Mouse (Mus musculus) C2C12 (cell line): Measurements from ENCODE around the gene Mrpl43. TPM values are rescaled to one million over a fixed set of nuclear protein-coding genes. Genes with fewer than 3 reads are reported as not detected.

Experiments
- H3K27me3 ChIP-seq: one replicate; pipeline ENCODE4 v1.6.1; 2011; ENCODE audit not compliant: control insufficient read depth, insufficient read depth, insufficient read length
- H3K36me3 ChIP-seq: one replicate; pipeline ENCODE4 v1.6.1; 2011; ENCODE audit not compliant: control insufficient read depth, insufficient read depth
- H3K4me3 ChIP-seq: one replicate; pipeline ENCODE4 v1.5.1; 2011; ENCODE audit warnings: mild to moderate bottlenecking, control low read depth; ENCODE audit not compliant: poor library complexity, insufficient read depth, severe bottlenecking
- H3K79me2 ChIP-seq: one replicate; pipeline ENCODE4 v1.6.1; 2011; ENCODE audit not compliant: control insufficient read depth, insufficient read depth
- H3K79me3 ChIP-seq: one replicate; pipeline ENCODE4 v1.6.1; 2011; ENCODE audit warnings: low read depth, control low read depth
- H3ac ChIP-seq: one replicate; pipeline ENCODE3; 2011; ENCODE audit warnings: low read depth; ENCODE audit not compliant: control insufficient read depth, insufficient read length
- CEBPB ChIP-seq: IDR thresholded peaks from one replicate; pipeline ENCODE4 v1.6.1; 2011; ENCODE audit warnings: low read depth, mild to moderate bottlenecking, control low read depth, moderate library complexity
- CTCF ChIP-seq: IDR thresholded peaks from one replicate; pipeline ENCODE4 v1.5.1; 2011; ENCODE audit not compliant: control insufficient read depth, insufficient read depth, insufficient read length
- FOSL1 ChIP-seq: IDR thresholded peaks from one replicate; pipeline ENCODE4 v1.8.0; 2011; ENCODE audit warnings: mild to moderate bottlenecking, low read length; ENCODE audit not compliant: poor library complexity, insufficient read depth, severe bottlenecking
- MAX ChIP-seq: IDR thresholded peaks from one replicate; pipeline ENCODE4 v1.6.1; 2011; ENCODE audit warnings: mild to moderate bottlenecking, control low read depth
- MYOD1 ChIP-seq: IDR thresholded peaks from one replicate; pipeline ENCODE4 v1.6.1; 2011; ENCODE audit warnings: low read depth; ENCODE audit not compliant: control insufficient read depth, insufficient read length
- MYOG ChIP-seq: IDR thresholded peaks from one replicate; pipeline ENCODE4 v1.6.1; 2011; ENCODE audit not compliant: control insufficient read depth, insufficient read length; ENCODE audit errors: extremely low read depth
- USF1 ChIP-seq: IDR thresholded peaks from one replicate; pipeline ENCODE4 v1.6.1; 2011; ENCODE audit warnings: low read depth, mild to moderate bottlenecking, control low read depth, moderate library complexity
- polyA plus RNA-seq: library from polyadenylated mRNA; unstranded; fragments of >200 nt; fragmentation: generic; extraction: Trizol; gene quantifications from one replicate; pipeline ENCODE4 v1.2.1, GENCODE M21; 2012; ENCODE audit warnings: missing spikeins

Gene Mrpl43
- polyA plus RNA-seq, 1 experiment = 63.0 TPM

DNA sequence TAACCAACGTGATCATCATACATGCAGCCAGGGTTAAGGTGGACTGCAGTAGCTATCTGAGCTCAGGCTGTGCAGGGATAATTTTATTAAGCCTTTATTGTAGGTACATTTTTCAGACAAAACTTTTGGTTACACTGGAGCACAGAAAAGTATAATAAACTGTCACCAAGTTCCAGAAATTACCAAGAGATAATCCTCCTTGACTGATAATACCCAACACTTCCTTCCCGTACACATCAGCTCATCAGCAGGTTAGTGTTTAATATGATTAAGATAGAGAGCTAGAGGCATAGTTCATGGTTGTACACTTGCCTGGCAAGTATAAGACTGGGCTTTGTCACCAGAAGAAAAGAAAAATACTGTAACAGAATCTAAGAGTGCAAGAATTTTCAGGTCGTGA is 37.9 kb downstream of the Mrpl43 start:
- no peak for TF ChIP-seq FOSL1
- no peak for TF ChIP-seq MAX
- TF ChIP-seq MYOD1 = no peak
- no peak for TF ChIP-seq MYOG
- TF ChIP-seq CEBPB = no peak
- no peak for TF ChIP-seq USF1
- no peak for TF ChIP-seq CTCF
- Histone ChIP-seq H3K79me3 (no peaks in the 10 kb centered on the region), H3ac (no peak overlapping the region), H3K4me3 (no peak overlapping the region), H3K79me2 (no peaks in the 10 kb centered on the region), H3K27me3 (no peaks in the 10 kb centered on the region), H3K36me3 (peaks cover 93% of the 10 kb centered on the region)

- Histone ChIP-seq H3K79me3 (no peaks in the 10 kb centered on the region), H3ac (no peak overlapping the region), H3K4me3 (no peak overlapping the region), H3K79me2 (no peaks in the 10 kb centered on the region), H3K36me3 (peaks cover 93% of the 10 kb centered on the region), H3K27me3 (no peaks in the 10 kb centered on the region)
- TF ChIP-seq FOSL1 (no peak), MAX (no peak), CEBPB (no peak), USF1 (no peak), CTCF (no peak), MYOG (no peak), MYOD1 (no peak)
Observed at GRCm38 (mm10) chr19:44965978-44966377, 40.3 kb downstream of the Mrpl43 start.

GRCm38 (mm10) chr19:44959633-44960032 is 46.6 kb downstream of the Mrpl43 start:
- Histone ChIP-seq H3ac (no peak overlapping the region), H3K79me3 (peaks cover 2% of the 10 kb centered on the region), H3K36me3 (peaks cover 86% of the 10 kb centered on the region), H3K4me3 (no peak overlapping the region), H3K27me3 (no peaks in the 10 kb centered on the region), H3K79me2 (no peaks in the 10 kb centered on the region)
- TF ChIP-seq MYOG (no peak), USF1 (no peak), MYOD1 (no peak), CEBPB (no peak), MAX (no peak), CTCF (no peak), FOSL1 (no peak)

Other genes starting within 250 kb of the Mrpl43 start
- 9.1 TPM for gene Slf2, start 75.3 kb downstream of the Mrpl43 start, polyA plus RNA-seq
- gene Sema4g, start 17.3 kb downstream of the Mrpl43 start, polyA plus RNA-seq = 0.30 TPM
- gene Twnk, start 779 bp downstream of the Mrpl43 start, polyA plus RNA-seq = 12.1 TPM
- 59.2 TPM for gene Lzts2, start 8.0 kb upstream of the Mrpl43 start, polyA plus RNA-seq
- gene Pdzd7, start 39.3 kb upstream of the Mrpl43 start, polyA plus RNA-seq = 0.14 TPM
- 29.2 TPM for gene Sfxn3, start 41.1 kb upstream of the Mrpl43 start, polyA plus RNA-seq
- gene Kazald1, start 68.8 kb upstream of the Mrpl43 start, polyA plus RNA-seq = 7.8 TPM
- not detected for gene Tlx1, start 144.2 kb upstream of the Mrpl43 start, polyA plus RNA-seq
- gene Lbx1, start 229.4 kb upstream of the Mrpl43 start, polyA plus RNA-seq = 0.02 TPM